21 mouse cellular contexts compared by ENCODE assay signal in genomic region chr3:85126970-85127369, GRCm38 (mm10).
A peak's percentile ranks its signal among the peaks of the same experiment; 100 is the strongest.
DNase-seq lines count a peak whose midpoint lies in the region; ATAC-seq and TF ChIP-seq lines count a peak whose summit lies in the region.
"Had no signal": no experiment of that assay in that cellular context is flagged by ENCODE, and none has a peak within 500 bp of the region (broad histone marks: within the 10 kb centered on the region; RNA-seq: fewer than 3 reads in every experiment).

No protein-coding gene starts in this region.

- TF ChIP-seq RAD21 in CH12.LX (IDR thresholded peaks at IDR 0.05; ENCODE audit: low read depth, low read length) = no peak

- peak; percentile 86 for ATAC-seq in inflammation-experienced regulatory T-cells, adult 6 months
- ATAC-seq in forebrain, embryonic 12.5 days (ENCODE audit: low FRiP score) = no peak
- no peak for ATAC-seq in midbrain, embryonic 11.5 days (ENCODE audit: low FRiP score)
- ATAC-seq: forebrain, embryonic 13.5 days; intestine, embryonic 16.5 days; midbrain, embryonic 16.5 days had no signal

- H3K4me2 ChIP-seq in CH12.LX (ENCODE audit: insufficient read depth, low read depth, poor library complexity, severe bottlenecking) = peak overlapping the region; percentile 54
- H3K4me2 ChIP-seq in forebrain, embryonic 12.5 days = no peak overlapping the region
- H3K4me2 ChIP-seq in midbrain, embryonic 11.5 days = no peak overlapping the region
- H3K4me2 ChIP-seq: embryonic facial prominence, embryonic 13.5 days; forebrain, embryonic 13.5 days; heart, embryonic 11.5 days; liver, embryonic 13.5 days had no signal

- H3K27me3 ChIP-seq in CH12.LX (replicated peaks) = no peaks in the 10 kb centered on the region
- H3K27me3 ChIP-seq in forebrain, embryonic 12.5 days = no peaks in the 10 kb centered on the region
- H3K27me3 ChIP-seq in midbrain, embryonic 11.5 days (ENCODE audit: control insufficient read depth, insufficient read depth, low read length) = no peaks in the 10 kb centered on the region
- H3K27me3 ChIP-seq: embryonic facial prominence, embryonic 13.5 days; forebrain, embryonic 13.5 days; liver, embryonic 13.5 days had no signal

- H3K4me1 ChIP-seq in CH12.LX (ENCODE audit: control insufficient read depth in 1 of 2, insufficient read depth in 2 of 2) = peaks cover 9 to 12% of the 10 kb centered on the region in 2 experiments
- no peaks in the 10 kb centered on the region for H3K4me1 ChIP-seq in forebrain, embryonic 12.5 days
- H3K4me1 ChIP-seq in midbrain, embryonic 11.5 days (ENCODE audit: control insufficient read depth, insufficient read depth, low read length) = no peaks in the 10 kb centered on the region
- H3K4me1 ChIP-seq: forebrain, embryonic 13.5 days; liver, embryonic 13.5 days had no signal

- H3K9me3 ChIP-seq in CH12.LX (replicated peaks; ENCODE audit: low read length) = no peaks in the 10 kb centered on the region
- no peaks in the 10 kb centered on the region for H3K9me3 ChIP-seq in forebrain, embryonic 12.5 days
- H3K9me3 ChIP-seq in midbrain, embryonic 11.5 days (ENCODE audit: control insufficient read depth, low read length) = no peaks in the 10 kb centered on the region
- H3K9me3 ChIP-seq: embryonic facial prominence, embryonic 13.5 days; forebrain, embryonic 13.5 days; liver, embryonic 13.5 days had no signal

- TF ChIP-seq EP300 in CH12.LX (IDR thresholded peaks at IDR 0.05; ENCODE audit: low read length) = peak; percentile 48; the same call in 1 of the 2 replicates

- H3K36me3 ChIP-seq in CH12.LX (replicated peaks in 1 of 2; ENCODE audit: control insufficient read depth in 1 of 2, insufficient read depth in 1 of 2, low read length in 1 of 2) = no peaks in the 10 kb centered on the region
- H3K36me3 ChIP-seq in forebrain, embryonic 12.5 days (replicated peaks) = no peaks in the 10 kb centered on the region
- no peaks in the 10 kb centered on the region for H3K36me3 ChIP-seq in midbrain, embryonic 11.5 days (ENCODE audit: control insufficient read depth, insufficient read depth, low read length)
- H3K36me3 ChIP-seq: embryonic facial prominence, embryonic 13.5 days; liver, embryonic 13.5 days had no signal

- no peak overlapping the region for H3K9ac ChIP-seq in CH12.LX (ENCODE audit: insufficient read depth, low read depth)
- no peak overlapping the region for H3K9ac ChIP-seq in forebrain, embryonic 12.5 days
- H3K9ac ChIP-seq in midbrain, embryonic 11.5 days (ENCODE audit: low read length) = no peak overlapping the region
- H3K9ac ChIP-seq: embryonic facial prominence, embryonic 13.5 days; forebrain, embryonic 13.5 days; liver, embryonic 13.5 days had no signal

- TF ChIP-seq CTCF in CH12.LX (conservative IDR thresholded peaks at IDR 0.05 in 1 of 2, IDR thresholded peaks at IDR 0.05 in 1 of 2; ENCODE audit: low read depth in 2 of 2, low read length in 2 of 2) = no peak

- H3K4me3 ChIP-seq in CH12.LX (replicated peaks in 1 of 3; ENCODE audit: low read depth in 2 of 3, low read length in 2 of 3, poor library complexity in 1 of 3) = no peak overlapping the region
- no peak overlapping the region for H3K4me3 ChIP-seq in forebrain, embryonic 12.5 days (replicated peaks)
- H3K4me3 ChIP-seq in midbrain, embryonic 11.5 days (ENCODE audit: low read depth, low read length) = no peak overlapping the region
- H3K4me3 ChIP-seq: embryonic facial prominence, embryonic 13.5 days; forebrain, embryonic 13.5 days; gastrocnemius, adult 2 months; liver, embryonic 13.5 days had no signal

- no peak for TF ChIP-seq POLR2A in CH12.LX (IDR thresholded peaks at IDR 0.05; ENCODE audit: low read depth, low read length)

- H3K27ac ChIP-seq in CH12.LX (ENCODE audit: insufficient read depth, low read depth) = no peak overlapping the region
- H3K27ac ChIP-seq in forebrain, embryonic 12.5 days = no peak overlapping the region
- H3K27ac ChIP-seq in midbrain, embryonic 11.5 days (ENCODE audit: low read depth, low read length) = no peak overlapping the region
- H3K27ac ChIP-seq: embryonic facial prominence, embryonic 13.5 days; forebrain, embryonic 13.5 days; gastrocnemius, adult 2 months; liver, embryonic 13.5 days had no signal

- 88% methylated on average over 7 of the region's 7 CpGs for WGBS in forebrain, embryonic 12.5 days
- WGBS in midbrain, embryonic 11.5 days = 92% methylated on average over 7 of the region's 7 CpGs

- no peaks in the 10 kb centered on the region for H3K79me2 ChIP-seq in CH12.LX (replicated peaks; ENCODE audit: control insufficient read depth, extremely low read depth, insufficient read depth, poor library complexity, severe bottlenecking)

- in situ Hi-C loops in CH12.LX (cut with MboI; ENCODE audit: low pct_ligation_motif_present, low pct_unique_long_range_greater_than_20kb, low sequenced_read_pairs) = no loop called here

- dilution Hi-C loops in CH12.LX (cut with MboI; ENCODE audit: extremely low pct_ligation_motif_present, extremely low pct_unique_long_range_greater_than_20kb, low sequenced_read_pairs) = no loop called here

- peak; percentile 5 for DNase-seq in B cell, adult 2 months
- peak; percentile 53 for DNase-seq in CH12.LX (ENCODE audit: extremely low read depth)
- peak; percentile 84 for DNase-seq in thymus, postnatal 0 days (ENCODE audit: low spot score)
- DNase-seq in kidney, postnatal 36 days = no peak
- no peak for DNase-seq in midbrain, embryonic 11.5 days (ENCODE audit: low spot score, missing footprints)
- DNase-seq: adrenal gland, postnatal 14 days; cerebellum, postnatal 36 days; gastrocnemius, adult 2 months; heart, postnatal 4 days; kidney, postnatal 10 days; layer of hippocampus, adult 9-11 months; liver, embryonic 13.5 days; lung, postnatal 10 days; retina, postnatal 1 day had no signal

TF ChIP-seq in CH12.LX, 34 proteins besides CTCF, POLR2A, EP300 and RAD21:
- TF ChIP-seq UBTF (IDR thresholded peaks at IDR 0.05; ENCODE audit: low read depth, low read length) = no peak
- TF ChIP-seq HCFC1 (IDR thresholded peaks at IDR 0.05; ENCODE audit: low read depth, low read length) = peak; percentile 49
- TF ChIP-seq SIN3A (IDR thresholded peaks at IDR 0.05; ENCODE audit: low read length) = peak; percentile 53; the same call in 1 of the 2 replicates
- TF ChIP-seq ETS1 (conservative IDR thresholded peaks at IDR 0.05; ENCODE audit: low read depth, low read length) = peak; percentile 42
- TF ChIP-seq MYC (IDR thresholded peaks at IDR 0.05; ENCODE audit: low read depth, low read length) = no peak
- TF ChIP-seq TCF12 (IDR thresholded peaks at IDR 0.05; ENCODE audit: low read depth, low read length) = 0 out of 2 replicates have a peak, but pooled peaks have one; percentile 14
- no peak for TF ChIP-seq RCOR1 (conservative IDR thresholded peaks at IDR 0.05; ENCODE audit: low read depth, low read length)
- peak; percentile 54; the same call in 1 of the 2 replicates for TF ChIP-seq MAX (IDR thresholded peaks at IDR 0.05; ENCODE audit: low read length)
- peak; percentile 67 for TF ChIP-seq ELF1 (IDR thresholded peaks at IDR 0.05; ENCODE audit: low read depth, low read length)
- 0 out of 2 replicates have a peak, but pooled peaks have one; percentile 34 for TF ChIP-seq NELFE (IDR thresholded peaks at IDR 0.05; ENCODE audit: low read depth, low read length)
- TF ChIP-seq CHD2 (IDR thresholded peaks at IDR 0.05; ENCODE audit: low read length) = 0 out of 2 replicates have a peak, but pooled peaks have one; percentile 14
- TF ChIP-seq CHD1 (IDR thresholded peaks at IDR 0.05; ENCODE audit: low read depth, low read length) = 0 out of 2 replicates have a peak, but pooled peaks have one; percentile 37

Comparison
In these comparisons a context has a peak if more than half of its experiments do, and no peak if none do; other contexts are left out.
1. DNase-seq: peak in B cell, adult 2 months (2 of 2), CH12.LX (single experiment) and thymus, postnatal 0 days (single experiment); none in kidney, postnatal 36 days (0 of 2) and midbrain, embryonic 11.5 days (single experiment).